Mouse (Mus musculus) erythroblast, embryonic 14.5 days (primary cell): ENCODE results near the gene Pabpc4. TPM values are rescaled to one million over a fixed set of nuclear protein-coding genes. Genes with fewer than 3 reads are reported as not detected.
"Not testable (repeated sequence)": the region's sequence is repeated elsewhere in the genome, so short reads cannot be mapped to it uniquely, and the experiment has no call there.

Experiments used
- H3K27me3 ChIP-seq: 2 replicates; pipeline ENCODE4 v1.6.1; 2012; ENCODE audit warnings: inconsistent platforms; ENCODE audit not compliant: control insufficient read depth
- H3K36me3 ChIP-seq: 2 replicates; pipeline ENCODE4 v1.6.1; 2012; ENCODE audit warnings: mild to moderate bottlenecking, inconsistent platforms; ENCODE audit not compliant: control insufficient read depth
- H3K4me1 ChIP-seq: 2 replicates; pipeline ENCODE4 v1.6.1; 2012; ENCODE audit warnings: inconsistent platforms; ENCODE audit not compliant: control insufficient read depth
- H3K4me3 ChIP-seq: replicated peaks from 2 replicates; pipeline ENCODE3; 2012; ENCODE audit warnings: moderate library complexity, mild to moderate bottlenecking, inconsistent platforms
- H3K9me3 ChIP-seq: 2 replicates; pipeline ENCODE4 v1.6.1; 2012; ENCODE audit warnings: low read length, inconsistent platforms, mixed read lengths; ENCODE audit not compliant: control insufficient read depth
- GATA1 ChIP-seq: IDR thresholded peaks from 2 replicates; pipeline ENCODE4 v1.6.1; 2012; ENCODE audit warnings: low read length, inconsistent platforms, mixed read lengths
- TAL1 ChIP-seq: IDR thresholded peaks from 3 replicates; pipeline ENCODE4 v1.6.1; 2012; ENCODE audit warnings: low read length, inconsistent platforms, mixed read lengths
- polyA plus RNA-seq: library from polyadenylated mRNA; stranded (reverse); fragments of >175 nt; gene quantifications from 2 replicates; pipeline ENCODE4 v1.2.3, GENCODE M21; 2012

Gene Pabpc4
- polyA plus RNA-seq, 1 experiment = 693 TPM

DNA sequence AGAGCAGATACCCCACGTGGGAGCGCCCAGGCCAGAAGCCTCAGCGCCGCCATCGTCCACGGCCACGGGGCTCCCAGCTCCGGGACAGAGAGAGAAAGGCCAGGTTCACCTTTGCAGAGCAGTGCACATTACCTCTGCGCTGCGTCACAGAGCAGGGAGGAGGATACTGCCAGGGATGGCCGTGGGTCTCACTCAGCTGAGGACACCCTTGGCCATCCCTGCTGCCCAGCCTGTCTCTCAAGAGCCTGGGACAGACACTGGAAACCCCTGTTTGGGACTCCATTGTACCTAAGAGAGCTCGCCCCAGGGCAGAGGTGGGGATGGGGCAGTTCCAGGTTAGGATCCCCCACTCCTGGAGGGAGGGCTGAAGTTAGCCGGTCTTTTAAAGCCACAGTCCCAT is 61.4 kb downstream of the Pabpc4 start, which contains the start of gene Oxct2a:
Gene Oxct2a (minus strand): TSS at position 101 of the 400 bp plus-strand sequence.
- TF ChIP-seq TAL1 = no peak
- no peak for TF ChIP-seq GATA1
- Histone ChIP-seq H3K9me3 (peaks cover 5% of the 10 kb centered on the region; the same call in 1 of the 2 replicates), H3K36me3 (no peaks in the 10 kb centered on the region), H3K27me3 (peaks cover 27% of the 10 kb centered on the region), H3K4me3 (no peak within 1 kb of the TSS), H3K4me1 (no peaks in the 10 kb centered on the region)

DNA sequence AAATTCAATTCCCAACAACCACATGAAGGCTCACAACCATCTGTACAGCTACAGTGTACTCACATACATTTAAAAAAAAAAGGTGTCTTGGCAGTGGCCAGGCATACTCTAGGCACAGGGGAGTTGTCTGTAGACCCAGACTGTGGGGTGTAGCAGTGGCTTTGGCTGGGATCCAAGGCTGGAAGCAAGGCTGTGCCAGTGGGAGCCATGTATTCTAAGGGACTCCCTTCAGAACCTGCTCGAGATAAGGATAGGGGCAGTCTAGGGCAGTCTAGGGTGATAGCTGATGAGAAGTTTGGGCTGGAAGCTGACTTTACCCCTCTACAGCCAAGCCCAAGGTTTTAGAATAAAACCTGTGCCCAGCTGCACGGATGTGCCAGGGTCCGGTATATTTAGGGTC is 63.9 kb downstream of the Pabpc4 start:
- H3K27me3 ChIP-seq = peaks cover 27% of the 10 kb centered on the region
- TF ChIP-seq GATA1 (no peak), TAL1 (no peak)
- no peak overlapping the region for H3K4me3 ChIP-seq
- H3K4me1 ChIP-seq = no peaks in the 10 kb centered on the region
- no peaks in the 10 kb centered on the region for H3K36me3 ChIP-seq
- peaks cover 3% of the 10 kb centered on the region; the same call in 1 of the 2 replicates for H3K9me3 ChIP-seq

GRCm38 (mm10) chr4:123327630-123328029 is 65.5 kb downstream of the Pabpc4 start:
- TF ChIP-seq GATA1 (no peak), TAL1 (no peak)
- Histone ChIP-seq H3K36me3 (no peaks in the 10 kb centered on the region), H3K27me3 (peaks cover 20% of the 10 kb centered on the region), H3K4me1 (no peaks in the 10 kb centered on the region), H3K4me3 (no peak overlapping the region), H3K9me3 (peaks cover 8% of the 10 kb centered on the region)

DNA sequence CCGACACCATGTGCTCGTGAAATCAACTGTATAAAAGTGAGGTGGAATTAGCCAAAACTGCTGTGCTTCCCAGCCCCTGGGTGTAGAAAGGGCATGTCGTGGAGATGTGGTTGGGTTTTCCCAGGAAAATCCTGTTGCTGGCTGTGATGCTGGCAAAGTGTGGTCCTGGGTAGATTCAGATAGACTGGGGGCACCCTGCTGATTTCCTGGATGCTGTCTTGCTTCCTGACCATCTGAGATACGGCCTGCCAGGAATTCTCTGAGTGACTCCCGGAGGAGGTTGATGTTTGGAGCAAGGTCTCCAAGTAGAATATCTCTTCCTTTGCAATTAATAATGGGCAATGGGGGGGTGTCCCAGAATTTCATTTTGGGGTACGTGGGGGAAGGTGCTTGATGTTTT is 66.8 kb downstream of the Pabpc4 start:
- H3K36me3 ChIP-seq = no peaks in the 10 kb centered on the region
- no peaks in the 10 kb centered on the region for H3K4me1 ChIP-seq
- H3K9me3 ChIP-seq = peaks cover 8% of the 10 kb centered on the region
- peaks cover 7% of the 10 kb centered on the region for H3K27me3 ChIP-seq
- no peak for TF ChIP-seq TAL1
- no peak for TF ChIP-seq GATA1
- no peak overlapping the region for H3K4me3 ChIP-seq

DNA sequence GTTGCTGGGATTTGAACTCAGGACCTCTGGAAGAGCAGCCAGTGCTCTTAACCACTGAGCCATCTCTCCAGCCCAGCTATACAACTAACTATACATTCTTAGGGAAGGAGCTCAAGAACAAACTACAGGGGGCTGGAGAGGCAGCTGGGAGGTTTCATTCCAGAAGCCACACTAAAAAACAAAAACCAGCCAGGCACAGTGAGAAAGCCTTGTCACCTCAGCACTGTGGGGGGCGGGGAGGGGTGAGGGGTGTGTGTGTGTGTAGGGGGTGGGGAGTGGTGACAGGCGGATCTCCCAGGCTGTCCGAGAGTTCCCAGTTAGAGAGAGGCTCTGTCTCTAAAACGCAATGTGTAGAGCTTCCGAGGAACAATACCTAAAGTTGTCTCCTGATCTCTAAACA is 69.2 kb downstream of the Pabpc4 start:
- TF ChIP-seq TAL1 (no peak), GATA1 (no peak)
- Histone ChIP-seq H3K4me1 (peaks cover 2% of the 10 kb centered on the region; the same call in 1 of the 2 replicates), H3K9me3 (peaks cover 8% of the 10 kb centered on the region), H3K27me3 (peaks cover 2% of the 10 kb centered on the region; the same call in 1 of the 2 replicates), H3K36me3 (no peaks in the 10 kb centered on the region), H3K4me3 (no peak overlapping the region)

DNA sequence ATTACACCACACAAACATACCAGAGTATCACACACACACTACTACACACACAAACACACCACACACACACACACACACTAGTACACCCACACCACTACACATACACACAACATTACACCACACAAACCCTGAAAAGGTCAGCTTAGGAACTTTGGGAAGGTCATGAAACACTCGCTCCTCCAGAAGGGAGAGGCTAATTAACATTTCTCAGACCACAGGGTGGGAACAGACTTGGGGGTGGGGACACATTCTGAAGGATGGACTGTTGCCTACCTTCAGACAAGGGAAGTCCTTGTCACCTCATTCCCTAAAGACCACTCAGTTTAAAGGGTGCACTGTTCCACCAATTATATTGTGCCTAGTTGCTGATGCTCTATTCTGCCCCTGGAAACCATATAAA is 69.8 kb downstream of the Pabpc4 start:
- not testable (repeated sequence) for H3K27me3 ChIP-seq, H3K9me3 ChIP-seq, H3K36me3 ChIP-seq, H3K4me3 ChIP-seq, H3K4me1 ChIP-seq

GRCm38 (mm10) chr4:123333151-123333550 is 71.0 kb downstream of the Pabpc4 start:
- Histone ChIP-seq H3K36me3 (no peaks in the 10 kb centered on the region), H3K4me1 (peaks cover 2% of the 10 kb centered on the region; the same call in 1 of the 2 replicates), H3K27me3 (no peaks in the 10 kb centered on the region; the same call in 1 of the 2 replicates), H3K9me3 (peaks cover 8% of the 10 kb centered on the region), H3K4me3 (no peak overlapping the region)
- TF ChIP-seq TAL1 (no peak), GATA1 (no peak)

DNA sequence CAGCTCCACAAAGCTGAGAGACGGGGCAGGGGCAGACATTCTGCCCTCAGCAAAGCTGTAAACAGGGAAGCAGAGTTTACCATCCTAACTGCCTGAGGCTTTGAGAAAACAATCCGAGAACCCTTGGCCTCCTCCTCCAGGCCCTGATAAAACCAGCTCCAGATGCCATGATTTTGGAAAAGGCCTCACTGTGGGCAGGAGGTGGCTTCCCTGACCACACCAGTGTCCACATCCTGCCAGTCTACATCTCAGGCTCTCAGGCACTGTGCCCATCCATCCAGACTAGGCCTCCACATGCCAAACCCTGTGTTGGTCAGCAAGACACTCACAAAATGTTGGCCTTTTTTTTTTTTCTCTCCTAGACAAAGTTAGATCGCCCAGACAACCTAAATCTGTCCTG is 72.0 kb downstream of the Pabpc4 start:
- TF ChIP-seq GATA1 (no peak), TAL1 (no peak)
- Histone ChIP-seq H3K9me3 (peaks cover 8% of the 10 kb centered on the region), H3K4me1 (peaks cover 2% of the 10 kb centered on the region; the same call in 1 of the 2 replicates), H3K27me3 (peaks cover 8% of the 10 kb centered on the region), H3K4me3 (no peak overlapping the region), H3K36me3 (no peaks in the 10 kb centered on the region)

- not testable (repeated sequence) for H3K36me3 ChIP-seq
These were observed 73.1 kb downstream of the Pabpc4 start for GRCm38 (mm10) chr4:123335244-123335643.

DNA sequence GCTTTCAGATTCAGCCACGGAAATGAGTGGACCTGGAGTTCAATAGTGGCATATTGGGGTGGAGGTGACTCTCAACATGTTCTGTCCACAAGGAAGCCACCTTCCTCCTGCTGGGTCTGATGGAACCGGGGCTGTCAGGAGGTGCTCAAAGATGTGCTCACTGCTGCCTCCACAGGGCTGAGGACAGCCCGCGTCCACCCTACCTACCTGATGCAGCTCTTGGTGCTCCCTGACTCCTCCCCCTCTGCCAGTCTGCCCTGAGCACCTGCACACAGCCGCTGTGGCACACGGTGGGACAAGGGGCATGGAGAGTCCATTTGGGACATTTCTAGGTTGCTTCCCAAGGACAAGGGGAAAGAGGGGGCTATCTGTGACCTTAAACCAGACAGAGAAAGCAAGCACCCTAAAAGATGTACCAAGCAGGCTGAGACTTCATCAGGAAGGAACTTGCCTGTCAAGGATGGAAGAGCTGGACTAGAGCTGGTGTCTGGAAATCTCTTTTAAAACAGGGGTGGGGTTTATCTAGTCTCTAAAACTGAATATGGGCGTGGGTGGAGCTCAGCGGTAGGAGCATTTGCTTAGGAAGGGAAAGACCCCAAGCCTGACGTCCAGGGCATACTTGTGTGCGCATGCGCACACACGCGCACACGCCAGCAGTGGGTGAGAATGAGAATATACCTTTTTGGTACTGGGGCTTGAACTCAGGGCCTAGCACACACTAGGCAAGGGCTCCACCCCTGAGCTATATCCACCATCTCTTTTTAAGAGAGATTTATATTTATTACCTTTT is 73.8 kb downstream of the Pabpc4 start:
- peaks cover 17% of the 10 kb centered on the region for H3K27me3 ChIP-seq
- H3K4me1 ChIP-seq = peaks cover 2% of the 10 kb centered on the region; the same call in 1 of the 2 replicates
- TF ChIP-seq TAL1 = no peak
- TF ChIP-seq GATA1 = no peak
- H3K4me3 ChIP-seq = no peak overlapping the region
- peaks cover 8% of the 10 kb centered on the region for H3K9me3 ChIP-seq
- no peaks in the 10 kb centered on the region for H3K36me3 ChIP-seq

More at GRCm38 (mm10) chr4:123335244-123335643, 73.1 kb downstream of the Pabpc4 start:
- H3K4me3 ChIP-seq, H3K27me3 ChIP-seq, H3K4me1 ChIP-seq, H3K9me3 ChIP-seq: not testable (repeated sequence)
